Mouse (Mus musculus): Measurements from ENCODE around the gene Aprt.
A peak's percentile ranks its signal among the peaks of the same experiment; 100 is the strongest.

Aprt gene

DNA sequence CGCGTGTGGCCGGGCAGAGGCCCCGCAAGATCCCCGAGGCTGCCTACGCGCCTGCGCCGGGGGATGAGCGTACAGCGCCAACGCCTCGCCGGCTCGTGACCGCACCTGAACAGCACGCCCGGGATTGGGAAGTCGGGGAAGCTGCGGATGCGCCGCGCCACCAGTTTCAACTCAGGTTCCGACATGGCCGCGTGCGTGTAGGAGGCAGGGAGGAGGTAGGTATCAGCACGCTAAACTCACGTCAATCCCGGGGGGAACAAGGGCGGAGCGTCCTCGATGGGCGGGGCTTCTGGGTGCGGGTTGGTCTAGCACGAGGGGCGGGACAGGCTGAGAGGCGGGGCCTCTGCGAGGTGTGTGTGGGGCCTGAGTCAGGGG, at the start of gene Aprt:
Aprt (minus strand) TSS at position 262 of the 375 bp plus-strand sequence.
- peak; percentile 87 for DNase-seq (ENCODE audit: low spot score)

DNA sequence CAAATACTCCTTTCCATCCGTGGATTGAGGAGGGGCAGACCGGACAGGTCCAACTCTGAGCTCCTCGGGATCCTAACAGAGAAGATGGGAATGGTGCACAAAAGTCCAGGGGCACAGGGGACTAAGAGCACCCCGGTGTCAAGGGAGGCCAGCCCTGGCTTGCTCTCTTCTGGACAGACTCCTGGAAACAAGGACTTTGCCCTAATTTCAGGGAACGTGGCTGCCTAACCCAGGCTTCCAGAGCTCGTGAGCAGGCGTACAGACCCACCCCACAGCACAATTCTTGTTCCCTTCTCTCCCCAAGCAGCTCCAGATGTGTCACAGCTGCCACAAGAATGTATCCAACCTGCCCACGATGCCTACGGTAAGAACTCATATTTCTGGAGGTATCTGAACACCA, 49.1 kb upstream of the Aprt start:
- DNase-seq (ENCODE audit: low spot score) = no peak

DNA sequence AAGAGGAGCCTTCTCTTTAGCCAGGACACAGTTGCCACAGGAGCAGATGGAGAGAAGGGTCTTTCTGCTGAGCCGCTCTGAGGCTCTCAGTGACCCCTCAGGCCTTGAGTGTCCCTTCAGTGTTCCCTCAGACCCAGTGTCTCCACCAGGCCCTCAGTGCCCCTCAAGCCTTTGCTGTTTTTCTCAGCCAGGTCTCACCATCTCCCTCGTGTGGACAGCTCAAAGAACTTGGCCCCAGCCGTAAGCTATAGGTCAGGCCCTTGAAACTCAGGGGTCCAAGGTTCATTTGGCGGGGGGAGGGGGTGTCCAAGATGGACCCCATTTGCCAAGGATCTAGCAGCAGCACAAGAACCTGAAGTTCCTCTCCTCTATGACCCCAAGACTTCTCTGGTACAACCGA, 47.9 kb upstream of the Aprt start:
- DNase-seq (ENCODE audit: low spot score) = no peak

DNA sequence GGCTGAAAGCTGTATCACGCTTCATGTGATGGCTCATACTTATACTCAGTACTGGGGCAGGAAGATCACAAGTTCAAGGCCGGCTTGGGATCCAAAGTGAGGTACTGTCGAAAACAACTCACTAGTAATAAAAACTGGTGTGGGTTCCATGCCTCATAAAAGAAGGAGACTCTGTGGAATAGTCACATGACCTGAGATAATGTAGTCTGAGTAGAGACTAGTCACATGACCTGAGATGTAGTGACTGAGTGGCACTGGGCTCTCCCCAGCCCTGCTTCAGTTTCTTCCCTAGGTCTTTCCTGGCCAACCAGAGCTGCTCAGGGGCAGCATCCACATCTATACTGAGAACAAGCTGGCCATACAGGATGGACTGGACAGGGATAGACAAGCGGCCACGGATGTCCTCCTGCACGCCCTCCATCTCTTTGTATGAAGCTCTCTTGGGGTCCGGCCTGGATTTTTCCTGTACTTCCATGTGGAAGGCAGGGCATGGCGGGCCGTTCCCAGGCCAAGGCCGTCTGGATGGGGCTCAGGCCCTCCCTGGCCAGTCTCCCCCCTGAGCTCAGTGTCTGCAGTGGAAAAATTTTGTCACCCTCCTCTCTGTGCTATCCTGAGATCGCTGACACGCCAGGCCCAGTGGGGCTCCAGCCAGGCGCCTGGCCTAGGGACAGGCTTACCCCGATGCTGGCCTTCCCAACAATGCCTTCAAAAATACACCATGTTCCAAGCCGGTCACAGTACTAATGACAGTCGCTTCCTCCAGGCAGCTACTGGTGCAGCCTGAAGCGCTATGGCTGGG, 47.3 kb upstream of the Aprt start:
- DNase-seq (ENCODE audit: low spot score) = no peak

GRCm38 (mm10) chr8:122622727-122623126, 46.0 kb upstream of the Aprt start, which contains the start of gene Pabpn1l:
TSS of gene Pabpn1l (minus strand) at chr8:122622739.
- no peak for DNase-seq (ENCODE audit: low spot score)

GRCm38 (mm10) chr8:122620446-122620845, 43.7 kb upstream of the Aprt start:
- no peak for DNase-seq (ENCODE audit: low spot score)

DNA sequence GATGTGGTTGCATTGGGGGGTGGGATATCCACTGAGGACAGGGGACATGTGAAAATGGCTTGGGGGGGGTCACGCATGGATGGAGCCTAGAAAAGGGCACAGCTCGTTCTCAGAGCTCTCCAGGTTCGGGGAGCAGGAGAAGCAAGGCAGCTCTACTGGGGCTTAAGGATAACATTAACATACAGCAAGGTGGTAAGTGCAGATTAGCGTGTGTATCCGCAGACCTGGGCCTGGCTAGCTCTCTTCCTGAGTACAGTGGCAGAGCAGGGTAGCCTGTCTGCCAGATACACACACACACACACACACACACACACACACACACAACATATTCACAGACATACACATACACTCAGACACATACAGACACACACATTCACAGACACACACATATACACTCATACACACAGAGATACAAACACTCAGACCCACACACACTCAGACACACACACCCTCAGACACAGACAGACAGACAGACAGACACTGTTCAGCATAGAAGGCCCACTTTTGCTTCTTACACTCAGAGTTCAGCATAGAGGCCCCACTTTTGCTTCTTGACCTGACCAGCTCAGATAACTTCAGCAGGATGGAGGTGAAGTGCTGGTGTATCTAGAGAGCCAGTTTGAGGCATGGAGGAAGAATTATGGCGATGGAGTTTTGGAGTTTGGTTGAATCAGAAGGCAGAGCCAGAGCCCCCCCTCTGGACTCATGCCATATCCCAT, 42.1 kb upstream of the Aprt start:
- DNase-seq (ENCODE audit: low spot score) = no peak

GRCm38 (mm10) chr8:122617947-122618546, 41.3 kb upstream of the Aprt start:
- peak; percentile 68 for DNase-seq (ENCODE audit: low spot score)

DNA sequence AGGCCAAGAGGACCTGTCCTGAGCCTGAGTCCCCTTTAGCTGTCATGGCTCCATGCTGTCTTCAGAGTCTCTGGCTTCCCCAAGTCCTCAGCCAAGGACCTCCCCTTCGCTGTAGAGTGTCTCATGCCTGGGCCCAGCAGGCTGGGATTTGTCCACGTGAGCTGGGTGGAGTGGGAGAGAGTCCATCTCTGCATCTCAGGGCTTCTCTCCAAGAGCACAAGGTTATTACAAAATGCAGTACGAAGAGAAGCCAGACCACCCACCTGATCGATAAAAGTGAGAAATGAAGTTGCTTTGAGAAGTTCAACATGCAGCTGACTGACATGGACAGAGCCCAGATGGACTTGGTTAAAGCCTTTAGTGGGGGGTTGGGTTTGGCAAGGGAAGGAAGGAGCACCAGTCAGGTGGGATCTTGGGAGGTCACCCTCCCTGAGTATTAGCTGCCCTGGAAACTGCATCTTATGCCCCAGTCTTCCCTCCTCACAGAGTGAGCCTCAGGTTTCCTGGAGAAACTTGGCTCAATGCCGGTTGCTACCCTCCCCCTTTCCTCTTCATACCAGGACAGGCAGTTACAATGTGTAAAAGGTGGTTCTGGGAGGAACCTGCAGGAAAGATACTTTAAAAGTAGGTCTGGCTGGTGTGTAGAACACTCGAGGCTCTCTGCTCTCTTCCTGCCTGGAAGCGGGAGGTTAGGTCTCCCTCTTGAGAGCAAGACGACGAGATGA, 39.6 kb upstream of the Aprt start:
- DNase-seq (ENCODE audit: low spot score) = no peak

GRCm38 (mm10) chr8:122611295-122612133, 34.8 kb upstream of the Aprt start, which contains the start of the genes Galns and Trappc2l:
TSS of gene Galns (minus strand) at chr8:122611463.
TSS of gene Trappc2l (plus strand) at chr8:122611640.
- peak; percentile 98 for DNase-seq (ENCODE audit: low spot score)

DNA sequence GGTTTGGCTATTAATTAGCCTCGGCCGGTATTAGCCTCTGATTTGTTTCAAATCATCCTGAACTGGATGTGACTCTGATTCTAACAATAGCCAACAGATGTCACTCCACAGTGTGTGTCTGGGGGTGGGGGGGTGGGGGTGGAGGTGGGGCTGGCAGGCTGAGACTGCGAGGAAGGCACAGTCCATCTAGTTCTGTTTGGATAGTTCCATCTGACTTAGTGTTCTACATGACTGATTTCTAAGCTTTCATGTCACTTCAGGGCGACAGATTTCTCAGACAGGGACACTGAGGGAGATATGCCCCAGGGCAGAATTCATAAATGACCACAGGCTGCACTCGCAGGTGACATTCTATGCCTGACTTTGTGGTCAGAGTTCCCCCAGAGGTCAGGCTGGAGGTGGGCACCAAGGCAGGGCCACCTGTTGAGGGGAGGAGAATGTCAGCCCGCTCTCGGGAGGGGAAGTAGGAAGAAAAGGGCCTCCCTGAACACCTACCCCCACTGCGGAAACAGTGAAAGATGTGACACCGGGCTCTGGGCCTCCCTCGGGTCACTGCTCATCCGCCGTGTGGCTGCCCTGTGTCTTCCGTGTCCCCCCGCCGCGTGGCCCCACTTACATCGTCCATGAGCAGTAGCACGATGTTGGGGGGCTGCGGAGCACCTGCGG, 34.0 kb upstream of the Aprt start:
- no peak for DNase-seq (ENCODE audit: low spot score)

DNA sequence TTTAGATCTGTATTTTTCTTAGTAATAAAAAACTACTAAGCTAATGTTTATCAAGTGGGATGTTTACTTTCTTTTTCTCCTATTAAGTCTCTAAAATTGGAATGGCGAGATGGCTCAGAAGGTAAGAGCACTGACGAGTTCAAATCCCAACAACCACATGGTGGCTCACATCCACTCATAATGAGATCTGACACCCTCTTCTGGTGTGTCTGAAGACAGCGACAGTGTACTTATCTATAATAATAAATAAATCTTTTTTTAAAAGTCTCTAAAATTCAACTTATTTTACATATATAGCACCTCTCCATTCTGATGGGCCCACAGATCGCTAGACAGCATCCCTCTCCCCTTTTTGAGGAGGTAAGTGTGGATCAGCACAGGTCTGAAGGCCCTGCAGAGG, 33.5 kb upstream of the Aprt start:
- DNase-seq (ENCODE audit: low spot score) = no peak

DNA sequence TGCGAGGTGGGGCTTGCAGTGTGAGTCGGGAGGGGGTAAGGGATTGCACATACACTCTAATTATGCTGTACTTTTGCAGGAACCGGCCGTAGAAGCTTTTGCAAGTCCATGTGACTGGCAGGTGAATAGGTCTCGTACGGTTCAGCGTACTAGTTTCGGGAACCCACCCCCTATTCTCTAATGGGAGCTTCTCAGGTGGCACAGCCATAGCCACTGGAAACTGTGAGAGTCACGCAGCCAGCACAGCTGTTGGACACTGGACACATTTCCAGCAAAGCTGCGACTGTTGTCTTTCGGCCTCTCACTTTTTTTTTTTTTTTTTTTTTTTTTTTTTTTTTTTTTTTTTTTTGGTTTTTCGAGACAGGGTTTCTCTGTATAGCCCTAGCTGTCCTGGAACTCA, 30.1 kb upstream of the Aprt start:
- DNase-seq (ENCODE audit: low spot score) = no peak

- no peak for DNase-seq (ENCODE audit: low spot score)
These were observed 28.7 kb upstream of the Aprt start for GRCm38 (mm10) chr8:122605367-122605766.

- no peak for DNase-seq (ENCODE audit: low spot score)
These were observed 27.9 kb upstream of the Aprt start for GRCm38 (mm10) chr8:122604640-122605039.

DNA sequence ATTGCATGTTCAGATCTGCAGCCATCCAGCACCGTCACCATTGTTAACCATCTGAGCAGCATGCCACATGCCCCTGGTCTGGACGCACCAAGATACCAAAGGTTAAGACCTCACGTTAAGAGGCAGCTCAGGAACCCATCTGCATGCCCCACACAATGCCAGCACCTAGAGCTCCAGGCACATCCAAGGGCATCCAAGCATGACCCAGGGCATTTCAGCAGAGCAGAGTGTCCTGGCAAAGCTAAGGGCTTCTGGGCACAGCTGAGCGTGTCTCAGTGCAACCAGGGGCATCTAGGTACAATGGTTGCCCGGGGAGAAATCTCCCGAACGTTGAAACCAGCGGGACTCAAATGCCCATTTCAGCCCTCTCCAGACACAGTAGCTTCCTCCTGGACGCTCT, 24.0 kb upstream of the Aprt start:
- DNase-seq (ENCODE audit: low spot score) = no peak

DNA sequence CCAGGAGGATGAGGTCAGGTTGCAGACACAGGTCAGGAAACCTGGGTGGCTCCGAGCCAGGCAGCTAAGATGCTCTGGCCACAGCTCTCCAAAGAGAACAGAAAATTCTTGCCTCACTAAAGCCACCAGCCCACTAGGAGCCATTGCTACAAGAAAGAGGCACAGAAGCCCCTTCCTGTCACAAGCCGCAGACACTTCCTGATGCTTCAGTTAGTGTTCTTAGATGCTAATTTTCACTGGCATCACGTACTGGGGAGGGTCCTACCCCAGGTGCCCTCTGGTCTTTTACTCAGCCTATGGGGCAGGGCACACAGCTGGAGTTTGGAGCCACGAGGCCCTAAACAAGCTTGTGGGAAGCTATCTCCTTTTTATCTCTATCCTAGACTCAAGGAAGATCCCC, 19.3 kb upstream of the Aprt start:
- DNase-seq (ENCODE audit: low spot score) = no peak

DNA sequence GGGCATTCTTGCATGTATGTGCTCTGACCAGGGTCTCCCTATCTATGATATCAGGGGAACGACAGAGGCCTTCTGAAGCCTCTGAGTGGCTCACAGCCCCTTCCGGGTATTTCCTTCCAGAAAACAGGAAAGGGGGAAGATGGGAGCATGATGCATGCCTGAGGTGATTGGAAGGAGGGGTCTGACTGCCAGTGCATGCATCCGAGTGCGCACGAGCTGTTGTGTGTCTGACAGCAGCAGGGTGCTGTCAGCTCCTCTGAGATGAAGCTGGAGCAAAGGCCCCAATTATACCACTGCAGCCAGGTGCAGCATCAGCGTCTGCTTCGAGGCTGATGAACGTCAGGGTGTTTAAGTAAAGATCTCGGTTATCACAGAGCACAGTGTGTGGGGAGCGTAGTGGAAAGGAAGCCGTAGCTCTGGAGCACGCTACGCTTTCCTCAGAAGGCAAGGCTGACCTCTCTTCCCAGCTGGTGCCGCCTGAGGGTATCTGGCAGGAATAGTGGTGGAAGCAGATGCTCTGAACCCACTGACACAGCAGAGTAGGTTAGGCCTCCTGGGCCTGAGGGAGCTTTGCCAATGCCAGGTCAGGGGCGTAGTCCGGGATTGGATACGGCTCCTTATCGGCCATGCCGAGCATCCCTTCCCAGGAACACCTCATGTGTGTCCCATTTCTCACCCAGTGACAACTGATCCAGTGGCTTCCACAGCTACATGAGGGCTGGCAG, 17.2 kb upstream of the Aprt start:
- no peak for DNase-seq (ENCODE audit: low spot score)

GRCm38 (mm10) chr8:122593240-122593639, 16.5 kb upstream of the Aprt start:
- no peak for DNase-seq (ENCODE audit: low spot score)

- no peak for DNase-seq (ENCODE audit: low spot score)
These were observed 10.0 kb upstream of the Aprt start for GRCm38 (mm10) chr8:122586749-122587148.

Measured in adipocyte (in vitro differentiated cells).